Mouse (Mus musculus) monocyte, adult 5-6 weeks (primary cell): ENCODE measurements around the gene Mboat1. TPM values are rescaled to one million over a fixed set of nuclear protein-coding genes. Genes with fewer than 3 reads are reported as not detected.

Source experiments
- ATAC-seq: fragments of 153-309, 156-312 bp; replicated peaks from 2 replicates; pipeline ENCODE4 v1.8.0; 2017; ENCODE audit warnings: mild to moderate bottlenecking; ENCODE audit not compliant: low TSS enrichment, insufficient number of reproducible peaks, severe bottlenecking, poor library complexity, low FRiP score
- total RNA-seq: library from RNA; stranded (forward); fragments of 200-1000, 200-491, 200-594 nt; gene quantifications from 3 replicates; pipeline ENCODE4 v1.2.3, GENCODE M21; 2017

Gene Mboat1
- total RNA-seq = 7.6 to 22.8 TPM (median 13.8 TPM) in 3 replicates

DNA sequence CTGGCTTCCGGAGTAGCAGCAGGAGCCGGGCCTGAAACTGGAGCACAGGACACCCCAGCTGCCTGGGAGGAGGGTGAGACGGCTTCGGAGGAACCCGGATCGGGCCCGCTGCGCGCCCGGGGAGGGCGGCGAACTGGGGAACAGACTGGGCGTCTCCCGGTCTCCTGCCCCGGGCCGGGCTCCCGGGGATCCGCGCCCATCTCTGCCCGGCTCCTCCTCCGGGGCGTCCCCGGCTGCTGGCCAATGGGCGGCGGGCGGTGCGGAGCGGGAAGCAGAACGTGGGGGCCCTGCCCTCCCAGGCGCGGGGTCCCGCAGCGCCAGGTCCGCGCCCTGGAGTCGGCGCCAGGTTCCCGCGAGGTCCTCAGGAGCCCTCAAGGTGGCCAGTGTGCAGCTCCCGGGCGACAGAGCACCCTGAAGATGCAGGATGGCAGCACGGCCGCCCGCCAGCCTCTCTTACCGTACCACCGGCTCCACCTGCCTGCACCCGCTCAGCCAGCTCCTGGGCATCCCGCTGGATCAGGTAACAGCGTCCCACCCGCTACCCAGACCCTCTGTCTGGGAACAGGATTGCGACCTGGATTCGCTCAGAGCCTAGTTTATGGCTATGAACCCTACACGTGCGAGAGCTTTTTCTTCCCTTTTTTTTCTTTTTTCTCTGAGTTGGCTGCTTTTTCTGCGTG lies at the start of gene Mboat1:
TSS of gene Mboat1 (plus strand) at position 247 of the 680 bp plus-strand sequence.
- peak; percentile 58 for ATAC-seq

GRCm38 (mm10) chr13:30093086-30093485 lies 43.2 kb upstream of the Mboat1 start:
- 0 out of 2 replicates have a peak, but pooled peaks have one; percentile 40 for ATAC-seq

- ATAC-seq = no peak
These were observed 40.4 kb upstream of the Mboat1 start for GRCm38 (mm10) chr13:30095851-30096250.

GRCm38 (mm10) chr13:30096536-30096935 lies 39.8 kb upstream of the Mboat1 start:
- no peak for ATAC-seq

DNA sequence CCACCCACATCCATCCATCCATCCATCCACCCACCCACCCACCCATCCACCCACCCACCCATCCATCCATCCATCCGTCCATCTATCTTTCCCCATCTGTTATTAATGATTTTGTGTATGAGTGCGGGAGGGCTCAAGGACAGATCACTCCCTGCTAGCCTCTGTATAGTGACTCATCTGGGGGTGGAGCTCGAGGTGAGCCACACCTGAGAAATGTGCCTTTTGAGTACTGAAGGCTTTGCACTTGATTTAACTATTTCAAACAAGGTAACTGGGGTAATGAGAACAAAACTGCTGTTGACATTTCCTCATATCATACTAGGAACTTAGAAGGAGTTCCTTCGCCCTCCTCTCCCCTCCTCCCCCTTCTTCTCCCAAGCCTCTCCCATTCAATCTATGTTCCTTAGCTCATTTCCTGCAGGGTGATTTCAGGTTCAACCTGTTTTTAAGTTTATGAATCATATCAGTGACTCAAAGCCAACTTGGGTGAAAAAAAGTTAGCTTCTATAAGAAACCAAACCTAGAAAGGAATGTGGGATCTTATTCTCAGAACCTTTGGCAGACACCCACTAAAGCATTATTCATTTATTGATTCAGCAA lies 27.2 kb upstream of the Mboat1 start:
- ATAC-seq = no peak

GRCm38 (mm10) chr13:30115792-30116191 lies 20.5 kb upstream of the Mboat1 start:
- no peak for ATAC-seq

DNA sequence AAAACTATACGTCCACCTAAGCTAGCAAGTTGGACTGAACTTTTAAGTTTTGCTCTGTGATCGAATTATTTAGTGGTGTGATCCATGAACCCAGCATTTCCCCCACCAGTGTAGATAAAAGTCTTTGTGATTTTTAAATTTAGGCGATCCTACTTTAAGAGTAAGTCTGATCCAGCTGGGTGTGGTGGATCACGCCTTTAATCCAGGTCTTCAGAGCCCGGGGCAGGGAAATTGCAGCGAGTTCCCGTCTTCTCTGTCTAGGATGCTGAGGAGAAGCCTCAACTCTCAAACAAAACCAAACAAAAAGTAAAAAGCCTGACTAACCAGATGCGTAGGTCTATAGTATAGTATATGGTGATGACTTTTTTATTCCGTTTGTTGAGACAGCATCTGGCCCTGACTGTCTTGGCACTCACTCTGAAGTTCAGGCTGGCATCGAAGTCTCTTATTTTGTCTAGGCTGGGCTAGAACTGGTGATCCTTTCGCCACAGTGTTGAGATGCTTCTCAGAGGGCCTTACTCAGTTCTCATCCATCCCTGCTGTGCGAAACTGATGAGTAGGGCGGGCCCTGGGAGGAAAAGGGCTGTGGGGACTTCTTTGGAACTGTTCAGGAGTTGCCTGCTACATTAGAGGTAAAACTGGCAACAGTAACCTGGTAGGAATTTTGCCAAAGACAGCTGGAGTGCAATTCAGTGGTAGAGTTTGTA lies 787 bp downstream of the Mboat1 start:
- no peak for ATAC-seq

GRCm38 (mm10) chr13:30137951-30138350 lies 1.7 kb downstream of the Mboat1 start:
- ATAC-seq = peak; percentile 33; the same call in 1 of the 2 replicates

DNA sequence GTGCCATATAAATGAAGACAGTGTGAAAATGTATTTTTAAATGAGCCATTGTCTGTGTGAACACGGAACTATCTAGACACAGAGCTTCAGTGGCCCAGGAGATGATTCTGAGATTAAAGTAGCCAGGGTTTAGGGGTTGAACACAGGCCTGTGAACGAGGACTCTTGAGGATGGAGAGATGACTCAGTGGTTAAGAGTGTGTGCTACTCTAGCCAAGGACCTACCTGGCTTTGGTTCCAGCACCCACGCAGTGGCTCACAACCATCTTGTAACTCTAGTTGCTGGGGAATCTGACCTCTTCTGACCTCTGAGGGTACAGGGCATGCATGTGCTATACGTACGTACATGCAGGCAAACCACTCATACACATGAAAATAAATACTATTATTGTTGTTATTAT lies 3.9 kb downstream of the Mboat1 start:
- ATAC-seq = no peak

- no peak for ATAC-seq
These were observed 4.4 kb downstream of the Mboat1 start for GRCm38 (mm10) chr13:30140646-30141045.

DNA sequence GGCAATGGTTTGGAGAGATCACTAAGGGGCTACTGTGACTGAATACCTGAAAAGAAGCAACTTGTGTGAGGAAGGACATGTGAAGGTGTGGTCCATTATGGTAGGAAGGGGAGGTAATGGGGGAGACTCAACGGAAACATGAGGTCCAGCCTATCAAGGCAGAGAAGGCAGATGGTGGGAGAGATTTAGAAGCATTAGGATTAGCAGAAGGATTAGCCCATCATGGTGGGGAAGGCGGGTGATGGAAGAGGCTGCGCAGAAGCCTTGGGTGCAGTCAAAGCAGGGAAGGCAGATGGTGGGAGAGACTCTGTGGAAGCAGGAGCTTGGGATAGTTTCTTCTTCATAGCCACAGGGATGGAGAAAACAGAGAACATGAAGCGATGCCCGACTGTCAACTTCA lies 5.7 kb downstream of the Mboat1 start:
- no peak for ATAC-seq

GRCm38 (mm10) chr13:30146468-30146867 lies 10.2 kb downstream of the Mboat1 start:
- ATAC-seq = no peak

DNA sequence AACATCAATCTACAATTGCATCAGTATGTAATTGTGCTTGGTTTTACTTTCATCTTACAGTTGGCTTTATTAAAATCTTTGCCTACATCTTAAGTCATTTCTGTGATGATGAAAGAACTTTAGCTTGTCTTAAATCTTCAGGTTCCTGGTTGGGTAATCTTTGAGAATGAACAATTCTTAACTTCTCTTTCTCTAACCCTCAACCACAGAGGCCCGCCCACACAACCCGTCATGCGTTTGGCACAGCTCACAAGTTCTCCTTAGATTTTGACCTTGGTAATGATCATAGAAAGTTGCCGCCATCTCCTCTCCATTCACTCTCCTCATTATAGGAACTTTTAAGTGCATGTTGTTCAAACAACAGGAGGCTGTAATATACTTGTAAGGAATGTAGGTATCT lies 18.0 kb downstream of the Mboat1 start:
- peak; percentile 92 for ATAC-seq

DNA sequence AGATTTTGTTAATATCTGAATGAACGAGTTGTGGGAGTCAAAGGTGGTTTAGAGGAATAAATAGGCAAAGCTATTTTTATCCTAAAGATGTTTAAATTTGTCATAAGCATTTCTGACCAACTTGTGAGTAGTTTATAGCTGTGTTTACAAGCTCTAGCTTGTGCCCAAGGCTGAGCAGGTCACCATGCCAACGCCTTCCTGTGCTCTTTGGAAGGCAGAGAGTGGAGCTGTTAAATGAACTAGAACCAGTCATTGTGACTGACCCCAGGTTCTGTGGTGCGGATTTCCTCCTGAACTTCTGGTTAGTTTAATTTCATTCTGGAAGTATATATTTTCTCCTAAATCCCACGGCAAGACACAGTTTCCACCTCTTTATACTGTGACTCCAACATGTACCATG lies 23.3 kb downstream of the Mboat1 start:
- ATAC-seq = no peak

DNA sequence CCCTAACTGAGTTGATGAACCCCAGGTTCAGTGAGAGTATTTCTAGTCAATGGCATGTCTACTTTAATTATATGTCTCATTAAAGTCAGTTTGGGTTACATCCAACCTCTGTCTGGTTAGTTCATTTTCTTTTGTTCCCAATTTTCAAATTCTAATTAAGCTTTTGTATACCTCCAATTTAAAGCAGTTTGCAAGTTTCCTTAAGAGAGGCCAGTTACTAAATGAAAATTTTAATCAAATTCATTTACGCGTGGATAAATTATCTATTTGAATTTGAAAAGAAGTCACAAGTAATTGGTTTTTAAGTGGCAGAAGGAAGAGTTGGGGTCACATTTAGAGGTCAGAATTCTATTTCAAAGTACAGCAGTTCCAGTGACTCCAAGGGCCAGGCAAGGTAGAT lies 27.2 kb downstream of the Mboat1 start:
- ATAC-seq = no peak

DNA sequence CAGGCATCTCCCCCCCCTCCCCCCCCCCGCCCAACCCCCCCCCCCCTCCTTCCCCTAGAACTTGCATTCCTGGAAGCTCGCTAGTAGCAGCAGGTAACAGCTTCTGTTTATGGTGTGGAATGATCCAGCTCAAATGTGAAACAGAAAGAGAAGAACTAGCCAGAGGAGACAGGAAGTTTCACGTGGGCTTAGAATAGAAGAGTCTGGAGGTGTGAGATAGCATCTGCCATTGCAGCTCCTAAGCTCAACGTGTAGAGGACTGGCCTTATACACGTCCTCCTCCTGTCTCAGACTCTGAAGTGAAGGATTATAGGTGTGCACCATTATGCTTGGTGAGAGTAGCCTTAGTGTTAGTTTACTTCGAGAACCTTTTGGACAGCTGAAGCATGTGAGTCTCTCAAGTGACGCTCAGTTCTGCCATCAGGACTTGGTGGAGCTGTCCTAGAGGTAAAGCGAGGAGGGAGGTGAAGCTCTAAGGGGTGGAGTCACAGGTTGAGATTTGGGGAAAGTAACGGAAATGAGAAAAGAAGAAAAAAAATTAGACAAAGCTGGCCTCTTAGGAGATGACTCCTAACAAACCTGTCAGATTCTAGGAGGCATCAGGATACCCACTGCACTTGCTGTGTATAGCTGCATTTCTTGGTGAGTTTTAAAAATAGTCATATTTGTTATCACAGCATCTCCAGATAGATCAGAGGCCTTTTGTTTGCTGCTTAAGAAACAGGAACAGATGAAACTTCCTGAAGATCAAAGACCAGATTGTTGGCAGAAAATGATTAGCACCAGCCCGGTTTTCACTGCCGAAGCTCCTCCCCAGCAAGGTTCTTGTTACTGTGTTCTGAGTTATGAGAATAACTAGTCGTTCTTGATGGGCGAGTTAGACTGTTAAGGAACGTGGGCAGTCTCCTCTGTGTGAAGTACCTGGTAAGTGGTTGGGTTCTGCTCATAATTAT lies 30.1 kb downstream of the Mboat1 start:
- 0 out of 2 replicates have a peak, but pooled peaks have one; percentile 22 for ATAC-seq

DNA sequence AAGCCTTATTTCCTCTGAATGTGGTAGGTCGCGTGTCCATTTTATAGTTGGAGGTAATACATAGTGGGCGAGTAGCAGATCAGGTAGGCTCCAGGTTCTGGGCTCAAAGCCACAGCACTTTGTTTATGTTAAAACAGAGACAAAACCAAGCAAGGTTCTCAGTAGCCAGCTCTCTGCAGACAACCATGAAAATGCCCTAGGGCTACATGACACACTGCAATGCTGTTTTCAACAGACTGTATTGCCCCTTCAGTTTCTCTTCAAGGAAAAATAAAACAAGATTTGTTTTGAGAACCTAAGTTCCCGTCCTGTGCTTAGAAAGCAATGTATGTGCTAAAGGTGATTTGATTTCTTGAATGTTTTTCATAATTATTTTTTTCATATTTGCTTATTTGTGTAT lies 31.2 kb downstream of the Mboat1 start:
- no peak for ATAC-seq

- no peak for ATAC-seq
These were observed 32.5 kb downstream of the Mboat1 start for GRCm38 (mm10) chr13:30168803-30169202.

DNA sequence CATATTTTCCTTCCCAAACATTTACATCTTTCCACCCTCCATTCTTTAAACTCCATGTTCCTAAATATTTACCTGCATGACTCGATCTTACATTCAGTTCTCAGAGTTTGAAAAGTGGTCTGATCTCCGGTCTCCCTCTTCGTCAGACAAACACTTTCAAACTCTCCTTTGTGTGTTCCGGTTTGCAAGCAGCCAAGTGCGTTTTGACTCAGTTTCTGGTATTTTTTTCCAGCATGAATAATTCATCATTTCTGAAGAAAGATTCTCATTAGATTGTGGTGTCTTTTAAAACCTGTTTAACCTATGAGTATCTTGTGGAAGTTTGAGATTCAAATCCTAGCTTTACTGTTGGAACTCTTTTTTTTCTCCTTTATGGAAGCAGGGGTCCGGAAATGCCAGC lies 33.8 kb downstream of the Mboat1 start:
- no peak for ATAC-seq
